Mouse (Mus musculus) fat pad, adult 2 months (tissue): Measurements from ENCODE around the gene Ntn5.
"Not testable (repeated sequence)": the region's sequence is repeated elsewhere in the genome, so short reads cannot be mapped to it uniquely, and the experiment has no call there.

ENCODE experiments used
- DNase-seq: peaks from one replicate; pipeline ENCODE4 v3.0.0-alpha.2; 2011; ENCODE audit warnings: low read depth, low spot score; ENCODE audit errors: extremely low read depth

Ntn5 gene

DNA sequence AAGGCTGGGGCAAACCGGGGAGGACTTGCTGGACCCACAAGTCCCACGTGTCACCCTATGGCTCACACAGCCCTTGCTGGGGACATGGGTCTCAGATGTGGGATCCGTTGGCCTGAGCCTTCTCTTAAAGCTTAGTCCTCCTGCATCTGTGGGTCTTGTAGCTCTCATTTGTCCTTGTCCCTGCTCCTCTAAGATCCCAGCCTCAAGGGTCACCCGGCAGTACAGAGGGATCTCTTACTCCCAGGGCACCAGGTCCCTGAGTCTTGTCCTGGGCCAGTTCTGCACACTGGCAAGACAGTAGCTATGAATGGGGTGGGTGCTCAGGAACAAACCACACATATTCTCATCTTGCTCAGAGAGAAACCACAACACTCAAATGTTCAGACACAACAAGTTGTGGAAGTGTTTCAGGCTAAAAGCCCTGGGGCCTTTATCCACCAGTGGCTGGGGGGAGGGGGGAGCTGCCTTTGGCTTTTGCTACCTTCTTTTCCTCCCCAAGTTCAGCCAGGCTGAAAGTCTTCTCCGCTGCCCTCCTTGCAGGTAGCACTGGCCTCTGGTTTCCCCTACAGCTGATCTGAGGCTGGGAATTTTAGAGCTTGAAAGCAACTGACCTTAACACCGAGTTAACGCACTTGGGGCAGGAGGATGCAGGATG lies at the start of gene Ntn5:
Gene Ntn5, plus strand, starts transcription at position 627 of the 655 bp plus-strand sequence.
- DNase-seq, result no peak

DNA sequence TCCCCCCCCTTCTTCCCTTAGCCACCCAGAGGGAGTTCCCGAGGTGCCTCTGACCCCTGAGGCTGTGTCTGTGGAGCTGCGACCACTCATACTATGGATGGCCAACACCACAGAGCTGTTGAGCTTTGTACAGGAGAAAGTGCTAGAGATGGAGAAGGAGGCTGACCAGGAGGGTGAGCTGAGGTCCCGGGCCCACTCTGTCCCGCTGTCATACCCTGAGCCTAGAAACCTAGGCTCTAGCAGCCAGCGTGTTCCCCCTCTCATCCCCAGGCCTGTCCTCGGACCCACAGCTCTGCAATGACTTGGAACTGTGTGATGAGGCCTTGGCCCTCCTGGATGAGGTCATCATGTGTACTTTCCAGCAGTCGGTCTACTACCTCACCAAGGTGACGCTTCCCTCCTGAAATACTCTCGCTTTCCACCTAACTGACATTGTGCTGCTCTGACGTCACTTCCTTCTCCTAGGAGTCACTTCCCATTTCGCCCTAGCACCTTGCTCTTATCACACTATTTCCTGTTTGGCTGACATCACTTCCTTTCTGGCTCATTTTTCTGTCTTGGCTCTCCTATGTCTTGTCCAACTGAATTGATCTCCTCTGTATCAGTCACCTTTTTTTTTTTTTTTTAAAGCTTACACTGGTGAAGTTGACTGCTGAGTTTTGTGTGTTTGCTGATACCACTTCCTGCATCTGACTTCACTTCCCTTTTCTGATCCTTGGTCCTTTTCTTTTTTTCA lies 48.7 kb upstream of the Ntn5 start:
- DNase-seq, result no peak

DNA sequence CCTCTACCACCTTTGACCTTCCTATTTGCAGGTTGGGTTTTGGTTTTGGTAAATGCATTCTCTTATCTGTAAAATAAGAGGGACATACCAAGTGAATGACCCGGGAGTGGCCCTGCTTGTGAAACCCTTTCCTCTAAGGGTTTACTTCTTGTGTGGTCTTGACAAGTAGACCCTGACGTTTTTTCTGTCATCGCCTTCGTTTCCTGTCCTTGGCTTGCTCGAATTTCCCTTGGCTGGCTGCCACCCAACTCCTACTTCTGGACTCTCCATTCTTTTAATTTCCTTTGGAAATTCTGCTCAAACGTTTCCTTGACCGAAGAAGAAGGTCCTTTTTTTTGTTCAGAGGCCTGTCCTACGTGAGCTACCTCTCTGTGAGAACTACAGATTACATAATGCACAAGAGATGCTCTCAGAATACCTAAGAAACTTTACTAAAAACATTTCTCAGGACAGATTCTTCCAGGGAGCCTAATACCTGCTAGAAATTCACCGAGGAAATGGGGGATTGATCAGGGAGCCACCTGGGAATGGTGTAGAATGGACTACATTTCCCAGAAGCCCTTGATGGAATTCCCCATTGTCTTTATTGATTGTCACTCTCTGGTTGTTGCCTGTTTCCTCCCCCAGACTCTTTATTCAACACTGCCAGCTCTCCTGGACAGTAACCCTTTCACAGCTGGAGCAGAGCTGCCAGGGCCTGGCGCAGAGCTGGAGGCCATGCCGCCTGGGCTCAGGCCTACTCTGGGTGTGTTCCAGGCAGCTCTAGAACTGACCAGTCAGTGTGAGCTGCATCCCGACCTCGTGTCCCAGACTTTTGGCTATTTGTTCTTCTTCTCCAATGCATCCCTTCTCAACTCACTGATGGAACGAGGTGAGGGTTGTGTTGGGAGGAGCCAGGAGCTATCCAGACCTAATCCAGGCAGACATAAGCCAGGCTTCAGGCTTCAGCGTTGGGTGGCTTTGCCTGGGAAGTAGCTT lies 47.8 kb upstream of the Ntn5 start:
- DNase-seq, result no peak

DNA sequence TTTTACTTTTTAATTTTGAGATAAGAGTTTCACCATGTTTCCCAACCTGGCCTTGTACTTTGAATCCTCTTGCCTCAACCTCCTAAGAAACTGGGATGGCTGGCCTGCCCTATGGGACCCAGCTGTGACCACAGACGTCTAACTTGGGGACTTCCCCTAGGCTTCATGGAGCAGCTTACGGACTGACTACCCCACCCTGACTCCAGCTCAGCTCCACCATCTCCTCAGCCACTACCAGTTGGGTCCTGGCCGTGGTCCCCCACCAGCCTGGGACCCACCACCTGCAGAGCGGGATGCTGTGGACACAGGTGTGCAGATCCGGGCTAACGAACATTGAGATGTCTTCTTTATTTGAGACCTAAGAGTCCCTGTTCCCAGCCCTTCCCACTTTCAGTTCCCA lies 46.1 kb upstream of the Ntn5 start:
- no peak for DNase-seq

DNA sequence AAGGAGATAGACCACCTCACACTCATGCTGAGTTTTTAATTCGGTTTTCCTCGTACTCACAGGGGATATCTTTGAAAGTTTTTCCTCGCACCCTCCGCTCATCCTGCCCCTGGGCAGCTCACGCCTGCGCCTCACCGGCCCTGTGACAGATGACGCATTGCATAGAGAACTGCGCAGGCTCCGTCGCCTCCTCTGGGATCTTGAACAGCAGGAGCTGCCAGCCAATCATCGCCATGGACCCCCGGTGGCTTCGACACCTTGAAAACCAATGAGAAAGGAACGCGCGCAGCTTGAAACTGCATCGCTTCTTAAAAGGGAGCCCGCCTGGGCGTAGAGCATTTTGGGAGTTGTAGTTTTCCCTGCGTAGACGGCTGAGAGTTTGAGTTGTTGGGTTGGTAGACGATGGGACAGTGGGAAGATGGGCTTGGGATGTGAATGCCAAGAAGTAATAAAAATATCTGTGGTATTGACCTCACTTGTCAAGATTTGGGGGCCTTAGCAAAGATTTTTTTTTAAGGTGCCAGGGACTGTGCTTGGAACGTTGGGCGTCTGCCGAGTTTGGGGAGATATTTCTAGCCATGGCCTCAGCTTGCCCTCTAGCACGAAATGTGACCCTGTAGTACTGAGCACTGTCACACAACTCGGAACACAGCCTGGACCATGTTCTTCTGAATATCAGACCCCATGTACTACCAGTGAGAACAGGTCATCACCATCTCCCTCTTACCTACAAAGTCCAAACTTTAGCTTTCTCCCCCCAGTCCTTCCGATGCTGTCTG lies 45.0 kb upstream of the Ntn5 start:
- DNase-seq, result no peak

DNA sequence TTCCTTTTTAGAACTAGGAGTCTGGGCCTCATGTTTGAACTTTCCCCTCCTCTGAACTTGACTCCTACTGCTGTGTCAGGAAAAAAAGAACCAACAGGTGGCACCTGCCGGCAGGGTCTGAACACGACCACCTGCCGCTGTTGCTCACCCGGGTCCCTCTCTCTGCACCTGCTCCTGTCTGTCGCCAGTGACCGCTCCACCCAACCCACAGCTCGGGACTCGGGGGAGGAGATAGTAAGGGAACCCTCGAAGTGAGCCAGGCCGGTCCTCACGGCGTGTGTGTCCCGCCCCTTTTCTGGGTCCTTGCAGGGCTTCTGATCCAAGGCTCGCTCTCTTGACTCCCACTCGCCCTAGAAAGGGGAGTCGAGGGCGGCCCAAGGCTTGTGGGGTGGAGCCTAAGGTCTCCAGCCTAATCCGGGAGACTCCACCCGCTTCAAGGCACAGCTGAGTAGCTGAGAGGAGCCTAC lies 44.2 kb upstream of the Ntn5 start, which contains the start of gene Mamstr:
Gene Mamstr, plus strand, starts transcription at position 417 of the 467 bp plus-strand sequence.
- DNase-seq, result no peak

DNA sequence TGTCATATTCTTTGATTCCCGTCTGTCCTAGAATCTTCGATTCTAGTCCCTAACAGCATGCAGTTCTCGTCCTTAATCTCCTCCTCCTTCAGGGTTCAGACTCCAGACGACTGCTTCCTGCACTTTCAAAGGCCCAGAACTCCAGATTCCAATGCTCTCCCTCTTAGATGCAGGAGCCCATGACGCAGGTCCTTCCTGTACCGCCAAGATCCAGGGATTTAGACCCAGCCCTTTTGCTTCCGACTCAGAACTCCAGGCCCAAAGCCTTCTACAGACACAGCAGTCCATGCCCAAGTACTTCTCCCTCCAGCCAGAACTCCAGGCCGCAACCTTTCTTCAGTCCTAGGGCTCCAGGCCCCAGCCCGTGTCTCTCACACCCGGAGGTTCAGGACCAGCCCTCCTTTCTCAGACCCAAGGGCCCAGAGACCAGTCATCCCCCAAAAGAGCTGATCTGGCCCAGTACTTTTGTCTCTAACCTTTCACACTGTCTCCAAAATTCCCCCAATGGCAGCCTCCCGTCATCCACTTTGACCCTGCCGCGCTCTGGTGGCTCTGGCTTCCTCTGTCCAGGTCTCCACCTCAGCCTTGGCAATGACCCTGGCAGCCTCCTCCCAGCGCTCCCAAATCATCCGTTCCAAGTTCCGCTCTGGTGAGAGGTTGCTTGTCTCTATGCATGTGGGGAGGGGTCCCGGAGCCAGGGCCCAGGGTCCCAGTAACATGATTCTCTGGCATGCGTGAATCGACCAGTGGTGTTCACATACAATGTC lies 43.4 kb upstream of the Ntn5 start:
- DNase-seq, result no peak

DNA sequence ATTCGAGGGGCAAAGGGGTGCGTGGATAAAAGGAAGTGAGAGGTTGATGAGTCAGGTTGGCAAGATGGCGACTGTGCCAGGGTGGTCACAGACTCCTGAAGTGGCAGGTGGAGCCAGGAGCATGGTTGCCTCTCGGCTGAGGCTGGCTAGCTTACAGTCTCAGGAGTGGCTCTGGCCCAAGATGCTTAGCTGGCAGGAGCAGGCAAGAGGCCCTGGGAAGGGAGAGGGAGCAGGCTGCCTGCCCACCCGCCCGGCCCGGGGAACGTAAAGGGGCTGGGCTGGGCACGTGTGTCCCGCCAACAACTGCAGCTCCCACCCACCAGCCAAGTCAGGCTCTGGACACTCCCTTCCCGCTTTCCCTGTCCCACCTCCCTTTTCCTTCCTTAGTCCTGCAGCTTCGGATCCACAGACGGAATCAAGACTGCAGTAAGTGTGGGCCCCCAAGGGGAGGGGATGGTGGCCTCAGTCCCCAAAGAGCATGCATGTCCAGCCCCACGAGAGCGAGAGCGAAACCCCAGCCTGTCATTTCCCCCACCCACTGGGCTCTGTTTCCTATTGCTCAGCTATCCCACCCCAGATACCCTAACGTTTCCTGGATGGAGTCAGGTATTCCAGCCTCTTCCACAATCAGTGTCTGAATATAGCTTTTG lies 42.3 kb upstream of the Ntn5 start:
- DNase-seq, result no peak

DNA sequence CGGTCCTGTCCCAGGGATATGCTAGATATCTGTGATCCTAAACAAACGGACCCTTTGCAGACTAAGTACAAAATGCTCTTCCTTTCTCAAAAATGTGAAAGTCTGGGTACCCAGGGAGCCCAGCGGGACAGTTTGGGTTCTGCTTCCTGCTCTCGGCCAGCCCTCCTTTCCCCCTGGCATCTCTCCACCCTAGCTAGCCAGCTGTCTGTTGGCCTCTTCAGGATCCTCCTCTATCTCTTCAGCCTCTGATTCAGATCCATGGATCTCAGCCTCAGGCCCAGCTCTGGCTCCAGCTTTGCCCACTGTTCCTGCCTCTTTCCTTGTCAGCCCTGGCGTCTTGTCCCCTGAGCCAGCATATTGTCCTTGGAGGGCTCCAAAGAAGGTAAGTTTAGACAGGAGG lies 41.7 kb upstream of the Ntn5 start:
- no peak for DNase-seq

DNA sequence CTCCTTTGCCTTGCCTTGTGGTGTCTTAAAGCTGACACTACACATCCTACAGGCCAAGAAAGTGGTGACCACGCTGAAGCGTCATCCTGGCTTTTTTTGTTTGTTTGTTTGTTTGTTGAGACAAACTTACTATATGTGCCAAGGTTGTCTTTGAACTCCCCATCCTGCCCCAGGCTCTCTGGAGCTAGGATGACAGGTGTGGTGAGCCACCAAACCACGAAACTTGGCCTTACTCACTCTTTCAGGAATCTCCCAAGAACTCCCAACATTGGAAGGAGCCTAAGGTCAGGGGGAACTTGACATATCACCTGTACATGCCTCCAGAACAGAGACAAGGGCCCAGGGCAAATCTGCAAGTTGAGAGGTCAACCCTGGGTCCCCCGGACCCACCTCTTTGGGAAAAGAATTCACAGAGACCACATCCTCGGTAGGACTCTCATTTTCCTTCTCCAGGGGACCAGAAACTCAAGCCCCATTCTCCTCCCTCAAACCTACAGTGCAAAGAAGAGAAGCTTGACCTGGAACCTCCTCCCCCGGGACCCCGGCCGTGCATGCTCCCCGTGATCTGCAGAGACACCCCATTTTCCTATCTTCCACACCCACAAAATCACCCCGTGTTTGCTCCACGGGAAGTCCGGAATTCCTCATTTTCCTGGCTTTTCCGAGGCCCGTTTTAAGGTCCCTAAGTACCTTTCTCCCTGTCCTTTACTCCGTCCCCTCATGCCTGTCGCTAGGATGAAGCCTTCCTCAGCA lies 41.1 kb upstream of the Ntn5 start:
- DNase-seq, result no peak

DNA sequence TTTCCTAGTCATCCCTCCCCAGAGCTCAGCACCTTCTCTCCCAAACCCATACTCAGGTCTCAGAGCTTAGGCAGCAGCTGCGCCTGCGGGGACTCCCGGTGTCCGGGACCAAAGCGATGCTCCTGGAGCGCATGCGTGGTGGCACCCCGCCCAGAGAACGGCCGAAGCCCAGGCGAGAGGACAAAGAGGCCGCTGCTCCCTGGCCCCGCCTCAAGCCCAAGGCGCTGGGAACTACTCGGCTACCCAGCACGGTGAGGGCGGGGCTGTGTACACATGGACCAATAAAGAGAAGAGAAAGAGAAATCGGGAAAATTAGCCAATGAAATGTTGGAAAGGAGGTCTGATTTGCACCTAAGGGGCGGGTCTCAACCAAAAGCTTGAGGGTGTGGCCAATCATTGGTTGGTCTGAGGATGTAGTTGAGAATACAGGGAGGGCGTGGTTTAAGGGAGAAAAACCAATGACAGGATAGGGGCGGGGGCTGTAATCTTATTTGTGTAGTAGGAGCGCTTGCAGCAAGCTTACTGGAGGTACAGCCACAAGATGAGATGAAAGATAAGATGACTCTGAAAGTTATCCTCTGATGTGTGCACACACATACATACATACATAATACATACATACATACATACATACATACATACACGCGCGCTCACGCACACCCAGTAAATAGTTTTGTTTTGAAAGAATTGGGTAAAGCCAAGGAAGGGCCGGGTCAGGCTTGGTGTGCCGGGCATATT lies 40.2 kb upstream of the Ntn5 start:
- DNase-seq, result peak; percentile 95

DNA sequence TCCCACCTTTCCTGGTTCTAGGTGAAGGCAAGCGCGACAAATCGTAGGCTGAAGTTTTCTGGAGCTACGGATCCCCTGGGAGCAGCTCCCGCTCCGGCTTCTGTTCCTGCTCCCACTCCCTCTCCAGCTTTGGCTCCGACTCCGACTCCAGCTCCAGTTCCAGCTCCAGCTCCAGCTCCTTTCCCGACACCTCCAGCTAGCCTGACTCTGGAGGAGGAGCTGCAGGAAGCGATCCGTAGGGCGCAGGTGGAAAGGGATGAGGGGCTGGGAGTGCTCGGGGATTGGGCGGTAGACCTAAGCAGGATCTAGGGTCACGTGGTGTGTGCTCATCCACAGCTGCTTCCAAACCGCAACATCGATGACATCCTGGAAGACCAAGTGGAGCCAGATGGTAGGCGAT lies 39.6 kb upstream of the Ntn5 start:
- DNase-seq, result no peak

DNA sequence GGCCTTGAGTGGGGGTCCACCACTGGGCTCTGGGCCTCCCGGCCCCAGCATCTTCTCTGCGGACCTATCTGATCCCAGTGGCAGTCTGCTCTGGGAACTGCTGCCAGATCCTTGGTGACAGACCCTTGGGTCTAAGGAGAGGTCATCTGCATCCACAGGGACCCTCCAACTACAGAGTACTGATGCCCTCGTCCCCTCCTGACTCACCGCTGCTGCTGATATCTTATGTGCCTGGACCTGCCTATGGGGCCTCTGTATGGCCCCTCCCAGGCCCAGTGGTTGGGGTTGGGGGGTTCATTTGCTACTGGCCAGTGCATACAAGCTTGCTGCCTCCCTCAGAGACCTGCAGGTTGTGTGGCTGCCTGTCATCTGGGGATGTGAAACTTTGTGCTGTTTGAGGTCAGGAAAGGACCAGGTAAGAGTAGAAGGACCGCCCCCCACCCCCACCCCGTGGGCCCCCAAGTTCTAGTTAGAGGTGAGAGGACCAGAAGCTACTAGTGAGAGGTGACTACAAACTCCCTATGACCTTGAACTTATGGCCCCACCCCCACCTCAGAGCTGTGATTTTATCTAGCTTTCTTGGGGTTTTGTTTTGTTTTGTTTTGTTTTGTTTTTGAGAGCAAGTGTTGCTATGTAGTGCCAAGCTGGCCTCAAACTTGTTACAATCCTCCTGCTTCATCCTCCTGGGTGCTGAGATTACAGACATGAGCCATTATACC lies 38.8 kb upstream of the Ntn5 start:
- DNase-seq, result no peak

DNA sequence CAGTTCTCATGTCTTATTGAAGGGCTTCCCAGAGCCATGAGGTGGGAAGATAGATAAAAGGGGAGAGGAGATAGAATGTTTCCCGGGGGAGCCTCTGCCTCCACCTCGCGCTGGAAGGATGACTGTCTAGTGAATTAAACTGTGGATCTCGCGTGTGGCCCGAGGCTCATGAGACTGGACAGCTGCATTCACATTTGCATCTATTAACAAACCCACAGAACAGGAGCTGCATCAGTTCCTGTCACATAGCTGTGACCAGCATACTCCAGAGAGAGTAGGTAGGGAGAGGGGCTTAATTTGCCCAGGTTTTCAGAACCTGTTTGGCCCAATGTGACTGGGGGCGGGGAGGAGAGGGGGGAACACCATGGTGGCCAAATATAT lies 38.2 kb upstream of the Ntn5 start:
- DNase-seq, result no peak

DNA sequence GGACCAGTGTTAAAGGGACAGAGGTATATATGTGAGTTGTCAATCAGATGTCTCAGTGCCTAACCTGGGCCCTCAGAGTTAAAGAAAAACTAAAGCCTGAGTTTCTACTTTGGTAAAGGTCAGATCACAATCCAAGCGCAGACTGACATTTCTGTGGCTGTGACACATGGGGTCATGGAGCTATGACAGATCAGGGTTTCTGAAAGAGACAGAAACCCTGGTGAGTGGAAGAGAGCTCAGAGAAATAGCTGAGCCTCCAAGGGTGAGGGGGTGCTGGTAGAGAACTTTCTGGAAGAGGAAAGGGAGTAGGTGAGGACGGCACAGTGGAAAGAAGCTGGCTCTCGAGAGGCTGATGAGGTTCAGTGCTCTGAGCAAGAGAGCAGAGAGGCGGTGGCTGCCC lies 37.2 kb upstream of the Ntn5 start:
- no peak for DNase-seq

DNA sequence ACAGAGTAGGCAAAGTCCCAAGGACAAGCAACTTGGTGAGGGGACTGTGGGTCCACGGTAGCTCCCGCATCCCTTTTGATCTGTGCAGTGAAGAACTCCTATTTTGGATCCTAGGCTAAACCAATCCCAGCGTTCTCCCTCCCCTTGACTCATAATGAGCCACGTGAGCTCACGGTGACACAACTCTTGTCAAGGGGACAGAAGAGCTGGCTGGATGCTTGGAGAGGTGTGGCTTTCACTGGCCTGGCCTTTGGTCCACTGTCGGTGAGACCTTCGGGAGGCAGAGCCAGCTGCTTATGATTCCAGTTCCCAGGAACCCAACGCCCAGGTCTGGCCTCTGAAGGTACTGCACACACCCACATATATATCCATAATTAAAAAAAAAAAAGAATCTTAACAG lies 34.5 kb upstream of the Ntn5 start:
- DNase-seq, result no peak

DNA sequence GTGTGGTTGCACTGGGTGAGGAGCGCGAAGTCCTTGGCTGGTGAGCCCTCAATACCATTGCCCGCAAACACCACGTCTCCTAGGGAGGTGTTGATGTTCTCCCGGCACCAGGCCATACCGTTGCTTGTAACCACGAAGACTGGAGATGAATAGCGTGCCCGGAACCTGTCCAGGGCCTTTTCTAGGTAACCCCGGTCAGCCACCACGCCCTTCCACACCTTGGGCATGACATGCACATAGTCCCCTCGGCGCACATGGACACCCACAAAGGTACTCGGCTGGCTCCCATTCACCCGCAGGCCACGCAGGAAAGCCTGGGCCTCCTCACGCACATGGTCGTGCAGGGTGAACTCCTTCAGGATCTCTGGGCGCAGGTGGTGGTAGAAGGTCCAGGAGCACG lies 33.3 kb upstream of the Ntn5 start:
- DNase-seq, result not testable (repeated sequence)
